ENCODE assay signal across 7 mouse cellular contexts in genomic region chr5:135077564-135078481, GRCm38 (mm10). TPM values are rescaled to one million over a fixed set of nuclear protein-coding genes. Genes with fewer than 3 reads are reported as not detected.
DNase-seq lines count a peak whose midpoint lies in the region; ATAC-seq and TF ChIP-seq lines count a peak whose summit lies in the region.

Vps37d (minus strand) TSS chr5:135078266.

- no peaks in the 10 kb centered on the region for H3K27me3 ChIP-seq in embryonic facial prominence, embryonic 11.5 days (ENCODE audit: control insufficient read depth, insufficient read depth, low read length)
- H3K27me3 ChIP-seq in kidney, adult 2 months (replicated peaks; ENCODE audit: control insufficient read depth, insufficient read depth, low read length) = no peaks in the 10 kb centered on the region
- H3K27me3 ChIP-seq in limb, embryonic 12.5 days = 0 out of 2 replicates have a peak, but pooled peaks cover 3% of the 10 kb centered on the region
- no peaks in the 10 kb centered on the region for H3K27me3 ChIP-seq in midbrain, embryonic 15.5 days (replicated peaks)
- H3K27me3 ChIP-seq in spleen, adult 2 months (ENCODE audit: control insufficient read depth, insufficient read depth, low read length) = peaks cover 7% of the 10 kb centered on the region

- H3K27ac ChIP-seq in embryonic facial prominence, embryonic 11.5 days (replicated peaks; ENCODE audit: low read depth, low read length) = peak within 1 kb of the TSS; percentile 84
- peak within 1 kb of the TSS; percentile 53 for H3K27ac ChIP-seq in kidney, adult 2 months (ENCODE audit: insufficient read depth, low read depth, low read length)
- H3K27ac ChIP-seq in limb, embryonic 12.5 days = peak within 1 kb of the TSS; percentile 87
- H3K27ac ChIP-seq in midbrain, embryonic 15.5 days = peak within 1 kb of the TSS; percentile 95
- H3K27ac ChIP-seq in spleen, adult 2 months (ENCODE audit: insufficient read depth, low read length) = no peak within 1 kb of the TSS

- H3K9ac ChIP-seq in embryonic facial prominence, embryonic 11.5 days (replicated peaks; ENCODE audit: low read length) = peak within 1 kb of the TSS; percentile 98
- peak within 1 kb of the TSS; percentile 99 for H3K9ac ChIP-seq in limb, embryonic 12.5 days (replicated peaks)
- peak within 1 kb of the TSS; percentile 100 for H3K9ac ChIP-seq in midbrain, embryonic 15.5 days

- TF ChIP-seq POLR2A in kidney, adult 2 months (IDR thresholded peaks at IDR 0.05; ENCODE audit: low read depth, low read length) = no peak
- TF ChIP-seq POLR2A in spleen, adult 2 months (IDR thresholded peaks at IDR 0.05; ENCODE audit: low read depth, low read length) = no peak

- peak; percentile 82 for ATAC-seq in embryonic facial prominence, embryonic 11.5 days (replicated peaks; ENCODE audit: insufficient number of reproducible peaks, low FRiP score, low TSS enrichment, low read depth)
- peak; percentile 70 for ATAC-seq in limb, embryonic 12.5 days (ENCODE audit: insufficient number of reproducible peaks, insufficient read depth, low FRiP score, low TSS enrichment, low read depth)
- peak; percentile 84 for ATAC-seq in midbrain, embryonic 15.5 days (replicated peaks)

- peak; percentile 57 for TF ChIP-seq CTCF in kidney, adult 2 months (conservative IDR thresholded peaks at IDR 0.05; ENCODE audit: insufficient read depth, insufficient read length, low read depth, low read length)
- TF ChIP-seq CTCF in spleen, adult 2 months (IDR thresholded peaks at IDR 0.05; ENCODE audit: extremely low read depth, insufficient read depth, insufficient read length, insufficient replicate concordance) = peak; percentile 90

- peak within 1 kb of the TSS; percentile 97 for H3K4me3 ChIP-seq in embryonic facial prominence, embryonic 11.5 days (ENCODE audit: low read depth, low read length)
- peak within 1 kb of the TSS; percentile 78 for H3K4me3 ChIP-seq in kidney, adult 2 months (ENCODE audit: insufficient read depth, low read depth, low read length)
- peak within 1 kb of the TSS; percentile 90 for H3K4me3 ChIP-seq in limb, embryonic 12.5 days (replicated peaks)
- peak within 1 kb of the TSS; percentile 100 for H3K4me3 ChIP-seq in midbrain, embryonic 15.5 days
- peak within 1 kb of the TSS; percentile 59 for H3K4me3 ChIP-seq in spleen, adult 2 months (ENCODE audit: extremely low read depth, insufficient read depth, insufficient read length)

- under 1% methylated on average over 56 of the region's 83 CpGs for WGBS in embryonic facial prominence, embryonic 11.5 days
- WGBS in kidney, adult 2 months = 1% methylated on average over 76 of the region's 83 CpGs
- WGBS in limb, embryonic 12.5 days = under 1% methylated on average over 81 of the region's 83 CpGs
- under 1% methylated on average over 70 of the region's 83 CpGs for WGBS in midbrain, embryonic 15.5 days
- 4% methylated on average over 59 of the region's 83 CpGs for WGBS in spleen, adult 2 months

- peak within 1 kb of the TSS; percentile 73 for H3K4me2 ChIP-seq in embryonic facial prominence, embryonic 11.5 days (ENCODE audit: low read depth, low read length)
- H3K4me2 ChIP-seq in limb, embryonic 12.5 days = peak within 1 kb of the TSS; percentile 58
- peak within 1 kb of the TSS; percentile 67 for H3K4me2 ChIP-seq in midbrain, embryonic 15.5 days

- no peaks in the 10 kb centered on the region; the same call in 1 of the 2 replicates for H3K36me3 ChIP-seq in embryonic facial prominence, embryonic 11.5 days (replicated peaks; ENCODE audit: control insufficient read depth, insufficient read depth, low read depth, low read length)
- no peaks in the 10 kb centered on the region for H3K36me3 ChIP-seq in kidney, adult 2 months (ENCODE audit: control insufficient read depth, insufficient read depth, low read length)
- peaks cover 34% of the 10 kb centered on the region for H3K36me3 ChIP-seq in limb, embryonic 12.5 days
- peaks cover 2% of the 10 kb centered on the region; the same call in 1 of the 2 replicates for H3K36me3 ChIP-seq in midbrain, embryonic 15.5 days (replicated peaks)
- H3K36me3 ChIP-seq in spleen, adult 2 months (ENCODE audit: control insufficient read depth, insufficient read depth, low read length) = no peaks in the 10 kb centered on the region

- H3K9me3 ChIP-seq in embryonic facial prominence, embryonic 11.5 days (replicated peaks; ENCODE audit: control insufficient read depth, low read length) = no peaks in the 10 kb centered on the region
- H3K9me3 ChIP-seq in limb, embryonic 12.5 days = no peaks in the 10 kb centered on the region
- no peaks in the 10 kb centered on the region for H3K9me3 ChIP-seq in midbrain, embryonic 15.5 days

- H3K4me1 ChIP-seq in embryonic facial prominence, embryonic 11.5 days (ENCODE audit: control insufficient read depth, insufficient read depth, low read length) = peaks cover 9% of the 10 kb centered on the region
- peaks cover 10% of the 10 kb centered on the region; the same call in 1 of the 2 replicates for H3K4me1 ChIP-seq in kidney, adult 2 months (ENCODE audit: control insufficient read depth, insufficient read depth, low read length)
- peaks cover 25% of the 10 kb centered on the region for H3K4me1 ChIP-seq in limb, embryonic 12.5 days (replicated peaks)
- H3K4me1 ChIP-seq in midbrain, embryonic 15.5 days = peaks cover 24% of the 10 kb centered on the region
- no peaks in the 10 kb centered on the region; the same call in 1 of the 2 replicates for H3K4me1 ChIP-seq in spleen, adult 2 months (ENCODE audit: control insufficient read depth, insufficient read depth, insufficient read length)

- DNase-seq in adrenal gland, postnatal 14 days = peak; percentile 96
- DNase-seq in embryonic facial prominence, embryonic 11.5 days (ENCODE audit: low spot score) = peak; percentile 94
- peak; percentile 91 to 96 for DNase-seq in heart, adult 18-20 months
- peak; percentile 94 for DNase-seq in kidney, adult 2 months
- peak; percentile 48 to 85 for DNase-seq in spleen, adult 2 months (ENCODE audit: low read depth in 1 of 2, low spot score in 2 of 2)

RNA-seq across cellular contexts. Expression of gene Vps37d, which starts in this region (rescaled TPM):
- 2.2 and 3.5 TPM in 2 replicates for total RNA-seq in adrenal gland, postnatal 14 days (2021)
- 7.1 and 9.1 TPM in 2 replicates for polyA plus RNA-seq in embryonic facial prominence, embryonic 11.5 days (2014; fragmentation: Nextera tagmentation; extraction: Ambion mirVana)
- under 1 TPM; 0.17 to 0.36 TPM for total RNA-seq in heart, adult 18-20 months (2021)
- 7.3 and 8.7 TPM in 2 replicates for polyA plus RNA-seq in kidney, adult 2 months (2012; rRNA removed)
- polyA plus RNA-seq in limb, embryonic 12.5 days (2016; fragmentation: Nextera tagmentation; extraction: Ambion mirVana) = 22.8 and 25.2 TPM in 2 replicates
- 39.5 and 47.8 TPM in 2 replicates for polyA plus RNA-seq in midbrain, embryonic 15.5 days (2015; fragmentation: Nextera tagmentation; extraction: Ambion mirVana)
- polyA plus RNA-seq in spleen, adult 2 months (2012; rRNA removed) = 0.78 and 1.4 TPM in 2 replicates

Comparison
In these comparisons a context has a peak if more than half of its experiments do, and no peak if none do; other contexts are left out.
1. Peak in DNase-seq in heart, adult 18-20 months; RNA of the gene not detected or under 1 TPM.